Comparison of ENCODE assay signal across 23 mouse cellular contexts in genomic region chr17:24715556-24715955, GRCm38 (mm10). TPM values are rescaled to one million over a fixed set of nuclear protein-coding genes. Genes with fewer than 3 reads are reported as not detected.
A peak's percentile ranks its signal among the peaks of the same experiment; 100 is the strongest.
DNase-seq lines count a peak whose midpoint lies in the region; ATAC-seq and TF ChIP-seq lines count a peak whose summit lies in the region.
"Had no signal": no experiment of that assay in that cellular context is flagged by ENCODE, and none has a peak within 500 bp of the region (broad histone marks: within the 10 kb centered on the region; RNA-seq: fewer than 3 reads in every experiment).

No protein-coding gene starts in this region.

- DNase-seq in kidney, adult 2 months, result peak; percentile 23
- DNase-seq in kidney, adult 9 months, result no peak
- DNase-seq in kidney, postnatal 36 days, result no peak
- DNase-seq in testis, postnatal 14 days (ENCODE audit: low spot score), result no peak
- DNase-seq: adrenal gland, adult 8-10 months; adrenal gland, postnatal 14 days; adrenal gland, postnatal 36 days; cerebellum, adult 11-12 months; cerebellum, adult 2 months; cerebellum, adult 9-10 months; cerebellum, postnatal 10 days; cerebellum, postnatal 25 days had no signal

- 0 out of 2 replicates have a peak overlapping the region, but pooled peaks have one; percentile 41 for H3K9ac ChIP-seq in kidney, embryonic 16.5 days (replicated peaks; ENCODE audit: low read length)
- no peak overlapping the region for H3K9ac ChIP-seq in heart, embryonic 11.5 days (ENCODE audit: low read depth, low read length)
- H3K9ac ChIP-seq: embryonic facial prominence, embryonic 12.5 days; forebrain, embryonic 13.5 days; forebrain, embryonic 15.5 days had no signal

- H3K36me3 ChIP-seq in kidney, adult 2 months (ENCODE audit: control insufficient read depth, insufficient read depth, low read length), result no peaks in the 10 kb centered on the region
- H3K36me3 ChIP-seq in kidney, embryonic 16.5 days (ENCODE audit: insufficient read depth, low read length), result peaks cover 3% of the 10 kb centered on the region; the same call in 1 of the 2 replicates
- H3K36me3 ChIP-seq in testis, adult 2 months (ENCODE audit: control insufficient read depth, insufficient read depth, low read length), result no peaks in the 10 kb centered on the region; the same call in 1 of the 2 replicates
- H3K36me3 ChIP-seq in heart, embryonic 11.5 days (ENCODE audit: control insufficient read depth, insufficient read depth, low read length), result peaks cover 5% of the 10 kb centered on the region; the same call in 1 of the 2 replicates

- TF ChIP-seq CTCF in kidney, adult 2 months (conservative IDR thresholded peaks at IDR 0.05; ENCODE audit: insufficient read depth, insufficient read length, low read depth, low read length), result no peak
- TF ChIP-seq CTCF in testis, adult 2 months (IDR thresholded peaks at IDR 0.05; ENCODE audit: control insufficient read depth, insufficient read depth, insufficient replicate concordance, low read depth, low read length), result no peak

- 50% methylated on average over 6 of the region's 6 CpGs for WGBS in kidney, adult 2 months
- 40% methylated on average over 6 of the region's 6 CpGs for WGBS in kidney, embryonic 16.5 days
- WGBS in heart, embryonic 11.5 days (ENCODE audit: insufficient replicate concordance), result 82% methylated on average over 6 of the region's 6 CpGs

- peaks cover 6% of the 10 kb centered on the region; the same call in 1 of the 2 replicates for H3K4me1 ChIP-seq in kidney, adult 2 months (ENCODE audit: control insufficient read depth, insufficient read depth, low read length)
- peaks cover 17% of the 10 kb centered on the region for H3K4me1 ChIP-seq in kidney, embryonic 16.5 days (ENCODE audit: insufficient read depth, low read length)
- no peaks in the 10 kb centered on the region for H3K4me1 ChIP-seq in testis, adult 2 months (ENCODE audit: control insufficient read depth, insufficient read depth, low read length)
- H3K4me1 ChIP-seq in heart, embryonic 11.5 days (ENCODE audit: control insufficient read depth, insufficient read depth, low read length), result no peaks in the 10 kb centered on the region

- H3K4me2 ChIP-seq in kidney, embryonic 16.5 days (replicated peaks; ENCODE audit: low read depth, low read length), result no peak overlapping the region
- H3K4me2 ChIP-seq in heart, embryonic 11.5 days, result no peak overlapping the region
- H3K4me2 ChIP-seq: embryonic facial prominence, embryonic 12.5 days; forebrain, embryonic 13.5 days; forebrain, embryonic 15.5 days had no signal

- no peak for ATAC-seq in kidney, embryonic 16.5 days (ENCODE audit: low FRiP score, low TSS enrichment)
- no peak for ATAC-seq in heart, embryonic 11.5 days (replicated peaks; ENCODE audit: insufficient number of reproducible peaks, low FRiP score, low TSS enrichment)
- ATAC-seq: activated CD4-positive, CD25-positive, alpha-beta regulatory T cell, adult 4 months; forebrain, embryonic 13.5 days; forebrain, embryonic 15.5 days; Patski had no signal

- no peaks in the 10 kb centered on the region for H3K9me3 ChIP-seq in kidney, embryonic 16.5 days (ENCODE audit: low read length)
- H3K9me3 ChIP-seq in heart, embryonic 11.5 days (replicated peaks; ENCODE audit: control insufficient read depth, low read length), result no peaks in the 10 kb centered on the region
- H3K9me3 ChIP-seq: embryonic facial prominence, embryonic 10.5 days; embryonic facial prominence, embryonic 12.5 days; forebrain, embryonic 13.5 days; forebrain, embryonic 15.5 days had no signal

- TF ChIP-seq POLR2A in kidney, adult 2 months (IDR thresholded peaks at IDR 0.05; ENCODE audit: low read depth, low read length), result no peak
- no peak for TF ChIP-seq POLR2A in testis, adult 2 months (IDR thresholded peaks at IDR 0.05; ENCODE audit: control insufficient read depth, low read depth, low read length)

- H3K27me3 ChIP-seq in kidney, adult 2 months (replicated peaks; ENCODE audit: control insufficient read depth, insufficient read depth, low read length), result no peaks in the 10 kb centered on the region
- H3K27me3 ChIP-seq in kidney, embryonic 16.5 days (ENCODE audit: insufficient read depth, low read length), result no peaks in the 10 kb centered on the region
- no peaks in the 10 kb centered on the region for H3K27me3 ChIP-seq in testis, adult 2 months (ENCODE audit: control insufficient read depth, insufficient read depth, low read length)
- H3K27me3 ChIP-seq in heart, embryonic 11.5 days (ENCODE audit: control insufficient read depth, insufficient read depth, low read length), result no peaks in the 10 kb centered on the region
- H3K27me3 ChIP-seq: embryonic facial prominence, embryonic 12.5 days; forebrain, embryonic 13.5 days; forebrain, embryonic 15.5 days; Patski had no signal

- no peak overlapping the region for H3K4me3 ChIP-seq in kidney, adult 2 months (ENCODE audit: insufficient read depth, low read depth, low read length)
- no peak overlapping the region for H3K4me3 ChIP-seq in kidney, embryonic 16.5 days (ENCODE audit: low read length)
- peak overlapping the region; percentile 96 for H3K4me3 ChIP-seq in testis, adult 2 months (ENCODE audit: control insufficient read depth, low read depth, low read length)
- no peak overlapping the region for H3K4me3 ChIP-seq in heart, embryonic 11.5 days (ENCODE audit: low read depth, low read length)
- H3K4me3 ChIP-seq: embryonic facial prominence, embryonic 10.5 days; embryonic facial prominence, embryonic 12.5 days; forebrain, embryonic 13.5 days; forebrain, embryonic 15.5 days had no signal

- no peak overlapping the region for H3K27ac ChIP-seq in kidney, adult 2 months (ENCODE audit: insufficient read depth, low read depth, low read length)
- H3K27ac ChIP-seq in kidney, embryonic 16.5 days (ENCODE audit: low read length), result peak overlapping the region; percentile 76
- H3K27ac ChIP-seq in testis, adult 2 months (ENCODE audit: control insufficient read depth, insufficient read depth, low read depth, low read length), result no peak overlapping the region
- H3K27ac ChIP-seq in heart, embryonic 11.5 days (ENCODE audit: low read depth, low read length), result no peak overlapping the region
- H3K27ac ChIP-seq: embryonic facial prominence, embryonic 10.5 days; embryonic facial prominence, embryonic 12.5 days; forebrain, embryonic 13.5 days; forebrain, embryonic 15.5 days had no signal

RNA-seq across cellular contexts. Expression of gene Rnf151, which starts 2.3 kb away (rescaled TPM):
- 0.16 and 0.91 TPM in 2 replicates for polyA plus RNA-seq in kidney, adult 2 months (2012; rRNA removed)
- polyA plus RNA-seq in kidney, embryonic 16.5 days (2015; fragmentation: Nextera tagmentation; extraction: Ambion mirVana), result 0.26 TPM in 1 of 2 replicates, not detected in the other
- polyA plus RNA-seq in testis, adult 2 months (2012; rRNA removed), result 1,124 and 1,208 TPM in 2 replicates
- not detected in 2 replicates for polyA plus RNA-seq in heart, embryonic 11.5 days (2014; fragmentation: Nextera tagmentation; extraction: Ambion mirVana)
- polyA plus RNA-seq: activated CD4-positive, CD25-positive, alpha-beta regulatory T cell, adult 4 months; embryonic facial prominence, embryonic 14.5 days; forebrain, embryonic 13.5 days; forebrain, embryonic 15.5 days had no signal

RNA-seq across cellular contexts. Expression of gene Rps2, which starts 2.4 kb away (rescaled TPM):
- 2,444 and 2,611 TPM in 2 replicates for polyA plus RNA-seq in kidney, adult 2 months (2012; rRNA removed)
- polyA plus RNA-seq in kidney, embryonic 16.5 days (2015; fragmentation: Nextera tagmentation; extraction: Ambion mirVana), result 1,489 and 1,547 TPM in 2 replicates
- polyA plus RNA-seq in testis, adult 2 months (2012; rRNA removed), result 515 and 558 TPM in 2 replicates
- 1,091 and 1,195 TPM in 2 replicates for polyA plus RNA-seq in heart, embryonic 11.5 days (2014; fragmentation: Nextera tagmentation; extraction: Ambion mirVana)

RNA-seq across cellular contexts. Expression of gene Tbl3, which starts 8.1 kb away (rescaled TPM):
- polyA plus RNA-seq in kidney, adult 2 months (2012; rRNA removed), result 48.6 and 49.4 TPM in 2 replicates
- 92.1 and 107 TPM in 2 replicates for polyA plus RNA-seq in kidney, embryonic 16.5 days (2015; fragmentation: Nextera tagmentation; extraction: Ambion mirVana)
- polyA plus RNA-seq in testis, adult 2 months (2012; rRNA removed), result 85.4 and 89.5 TPM in 2 replicates
- 50.9 and 54.8 TPM in 2 replicates for polyA plus RNA-seq in heart, embryonic 11.5 days (2014; fragmentation: Nextera tagmentation; extraction: Ambion mirVana)

RNA-seq across cellular contexts. Expression of gene Ndufb10, which starts 8.7 kb away (rescaled TPM):
- 626 and 656 TPM in 2 replicates for polyA plus RNA-seq in kidney, adult 2 months (2012; rRNA removed)
- 258 and 262 TPM in 2 replicates for polyA plus RNA-seq in kidney, embryonic 16.5 days (2015; fragmentation: Nextera tagmentation; extraction: Ambion mirVana)
- 198 and 211 TPM in 2 replicates for polyA plus RNA-seq in testis, adult 2 months (2012; rRNA removed)
- polyA plus RNA-seq in heart, embryonic 11.5 days (2014; fragmentation: Nextera tagmentation; extraction: Ambion mirVana), result 373 and 401 TPM in 2 replicates

RNA-seq across cellular contexts. Expression of gene Rpl3l, which starts 12.1 kb away (rescaled TPM):
- polyA plus RNA-seq in kidney, adult 2 months (2012; rRNA removed), result 0.38 and 4.7 TPM in 2 replicates
- 0.15 TPM in 1 of 2 replicates, not detected in the other for polyA plus RNA-seq in kidney, embryonic 16.5 days (2015; fragmentation: Nextera tagmentation; extraction: Ambion mirVana)
- polyA plus RNA-seq in testis, adult 2 months (2012; rRNA removed), result 0.21 and 1.4 TPM in 2 replicates
- polyA plus RNA-seq in heart, embryonic 11.5 days (2014; fragmentation: Nextera tagmentation; extraction: Ambion mirVana), result 0.40 and 0.44 TPM in 2 replicates
- polyA plus RNA-seq: activated CD4-positive, CD25-positive, alpha-beta regulatory T cell, adult 4 months; embryonic facial prominence, embryonic 10.5 days; embryonic facial prominence, embryonic 12.5 days; forebrain, embryonic 11.5 days; forebrain, embryonic 13.5 days; forebrain, embryonic 15.5 days had no signal

Comparison
In these comparisons a context has a peak if more than half of its experiments do, and no peak if none do; other contexts are left out.
1. RNA of gene Rnf151, which starts 2.3 kb away (polyA plus RNA-seq): 1,124 to 1,208 TPM in testis, adult 2 months; 0.26 TPM in kidney, embryonic 16.5 days, 0.16 to 0.91 TPM in kidney, adult 2 months and not detected in heart, embryonic 11.5 days; every median in the first group is over 100 times any median in the second.